Mouse (Mus musculus) adrenal gland, postnatal 36 days (tissue): Measurements from ENCODE around the gene Arf1. TPM values are rescaled to one million over a fixed set of nuclear protein-coding genes. Genes with fewer than 3 reads are reported as not detected.
"Not testable (repeated sequence)": the region's sequence is repeated elsewhere in the genome, so short reads cannot be mapped to it uniquely, and the experiment has no call there.

Source experiments
- DNase-seq, 2 experiments: peaks; one replicate each; pipeline ENCODE4 v3.0.0; 2021; ENCODE audit warnings: mixed read lengths in 1 of 2
- total RNA-seq, 2 experiments: library from RNA; stranded (reverse); gene quantifications; 2 replicates each; pipeline ENCODE4 v1.2.3; 2021

The Arf1 gene
- total RNA-seq, 2 experiments from 2014 or later: 461 to 465 TPM

- no peak for DNase-seq
These were observed 1.1 kb downstream of the Arf1 start for GRCm38 (mm10) chr11:59226787-59227603.

- DNase-seq: no peak
These were observed 1.8 kb downstream of the Arf1 start for GRCm38 (mm10) chr11:59226251-59226650.

GRCm38 (mm10) chr11:59225167-59225566, 2.9 kb downstream of the Arf1 start:
- no peak for DNase-seq

- DNase-seq: no peak
These were observed 3.6 kb downstream of the Arf1 start for GRCm38 (mm10) chr11:59224470-59224869.

GRCm38 (mm10) chr11:59224025-59224424, 4.0 kb downstream of the Arf1 start:
- DNase-seq: no peak

- DNase-seq: peak in 1 of 2 experiments; percentile 34
These were observed 5.8 kb downstream of the Arf1 start for GRCm38 (mm10) chr11:59222306-59222705.

GRCm38 (mm10) chr11:59221604-59222003, 6.5 kb downstream of the Arf1 start:
- no peak for DNase-seq

GRCm38 (mm10) chr11:59219064-59219463, 9.0 kb downstream of the Arf1 start:
- DNase-seq: peak; percentile 32 to 51

- no peak for DNase-seq
These were observed 9.6 kb downstream of the Arf1 start for GRCm38 (mm10) chr11:59218389-59218998.

GRCm38 (mm10) chr11:59216955-59217354, 11.1 kb downstream of the Arf1 start:
- DNase-seq: no peak

GRCm38 (mm10) chr11:59212892-59213494, 15.1 kb downstream of the Arf1 start:
- no peak for DNase-seq

GRCm38 (mm10) chr11:59212320-59212719, 15.8 kb downstream of the Arf1 start:
- DNase-seq: not testable (repeated sequence)

- not testable (repeated sequence) for DNase-seq
These were observed 16.5 kb downstream of the Arf1 start for GRCm38 (mm10) chr11:59211561-59211960.

GRCm38 (mm10) chr11:59210020-59210419, 18.1 kb downstream of the Arf1 start:
- no peak for DNase-seq

GRCm38 (mm10) chr11:59209580-59209979, 18.5 kb downstream of the Arf1 start:
- DNase-seq: peak in 1 of 2 experiments; percentile 39

- peak; percentile 85 for DNase-seq
These were observed 19.0 kb downstream of the Arf1 start for GRCm38 (mm10) chr11:59209003-59209441.

GRCm38 (mm10) chr11:59208153-59208831, 19.8 kb downstream of the Arf1 start, which contains the start of gene 2310033P09Rik:
2310033P09Rik (plus strand) TSS chr11:59208321.
- peak; percentile 93 for DNase-seq

GRCm38 (mm10) chr11:59202081-59202995, 25.7 kb downstream of the Arf1 start, which contains the start of gene Mrpl55:
Mrpl55 (plus strand) TSS chr11:59202486.
- peak; percentile 96 to 98 for DNase-seq

- DNase-seq: no peak
These were observed 26.7 kb downstream of the Arf1 start for GRCm38 (mm10) chr11:59201216-59202002.

- no peak for DNase-seq
These were observed 31.8 kb downstream of the Arf1 start for GRCm38 (mm10) chr11:59196230-59196629.
